Mouse (Mus musculus): Measurements from ENCODE around the gene Gm10518. TPM values are rescaled to one million over a fixed set of nuclear protein-coding genes. Genes with fewer than 3 reads are reported as not detected.
"Not testable (repeated sequence)": the region's sequence is repeated elsewhere in the genome, so short reads cannot be mapped to it uniquely, and the experiment has no call there.

Gm10518 gene
- total RNA-seq (2021) = not detected
- long read RNA-seq, experiment 1 = 0 reads
- long read RNA-seq, experiment 2 = 0 reads

DNA sequence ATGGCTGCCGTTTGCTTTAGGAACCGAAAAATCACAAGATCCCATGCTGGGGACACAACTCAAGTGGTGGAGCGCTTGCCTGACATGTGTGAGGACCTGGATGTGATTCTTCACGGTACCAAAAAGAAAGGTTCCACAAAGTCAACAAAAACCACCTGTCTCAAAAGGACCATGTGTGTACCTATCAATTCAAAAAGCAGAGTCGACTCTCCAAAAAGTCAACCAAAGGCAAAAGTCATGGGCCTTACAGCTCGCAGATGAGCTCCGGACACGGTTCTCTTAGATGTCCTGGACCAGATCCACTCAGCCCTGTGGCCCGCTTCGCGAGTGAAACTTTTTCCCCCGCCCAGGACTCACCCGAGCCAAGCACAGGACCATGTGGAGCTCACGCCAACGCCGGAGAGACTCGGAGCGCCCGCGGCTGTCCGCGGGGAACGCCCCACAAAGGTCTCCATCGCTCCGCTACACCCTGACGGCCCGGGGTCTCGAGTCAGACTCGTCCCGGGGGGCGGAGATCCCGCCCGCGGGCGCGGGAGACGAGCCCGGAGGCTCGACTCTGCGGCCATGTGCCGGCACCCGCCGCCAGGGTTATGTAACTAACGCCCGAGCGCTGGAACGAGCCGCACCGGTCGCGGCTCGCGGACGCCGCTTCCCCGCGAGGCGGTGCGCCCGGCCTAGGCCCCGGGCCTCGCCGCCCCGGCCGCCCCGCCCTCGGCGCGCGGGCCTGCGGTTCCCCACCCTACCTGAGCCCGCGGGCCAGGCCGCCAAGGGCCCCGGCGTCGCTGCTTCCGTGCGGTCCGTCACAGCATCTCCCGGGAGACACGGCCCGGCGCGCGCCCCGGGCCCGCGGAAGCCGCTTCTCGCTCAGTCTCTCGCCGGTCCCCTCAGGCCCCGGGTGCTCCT, at the start of gene Gm10518:
TSS of gene Gm10518 (plus strand) at position 767 of the 903 bp plus-strand sequence.
- intact Hi-C loops (cut with DNase I) = loop anchor here (5.0 kb wide), 1 partner anchor 44 kb away; no protein-coding TSS in a partner anchor
- peak; percentile 42 to 45 for DNase-seq (ENCODE audit: low spot score in 2 of 2)

DNA sequence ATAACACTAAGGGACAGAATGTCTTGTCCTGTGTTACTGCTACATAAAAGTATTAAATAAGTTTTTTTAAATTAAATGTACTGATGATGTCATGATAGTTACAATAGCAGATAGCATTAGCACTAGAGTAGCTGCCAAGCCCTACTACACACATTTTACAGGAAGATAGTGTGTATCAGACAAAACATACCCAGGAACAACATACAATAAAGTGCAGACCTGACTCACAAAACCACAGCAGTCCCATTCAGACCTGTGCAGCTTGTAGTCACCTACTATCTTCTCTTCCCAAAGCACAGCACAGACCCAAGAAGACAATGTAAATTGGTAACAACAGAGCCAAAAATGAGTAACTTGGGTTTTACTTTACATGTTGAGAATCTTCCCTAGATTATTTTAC, 46.7 kb upstream of the Gm10518 start:
- intact Hi-C loops (cut with DNase I) = no loop called here
- DNase-seq (ENCODE audit: low spot score in 2 of 2) = no peak

GRCm38 (mm10) chr1:179760086-179760485, 43.1 kb upstream of the Gm10518 start:
- intact Hi-C loops (cut with DNase I) = loop anchor here (5.0 kb wide), 1 partner anchor 37 kb away; no protein-coding TSS in a partner anchor

GRCm38 (mm10) chr1:179760553-179760952, 42.6 kb upstream of the Gm10518 start:
- intact Hi-C loops (cut with DNase I) = loop anchor here (5.0 kb wide), 1 partner anchor 37 kb away; no protein-coding TSS in a partner anchor
- no peak for DNase-seq (ENCODE audit: low spot score in 2 of 2)

More at GRCm38 (mm10) chr1:179760086-179760485, 43.1 kb upstream of the Gm10518 start:
- DNase-seq (ENCODE audit: low spot score in 2 of 2) = no peak

DNA sequence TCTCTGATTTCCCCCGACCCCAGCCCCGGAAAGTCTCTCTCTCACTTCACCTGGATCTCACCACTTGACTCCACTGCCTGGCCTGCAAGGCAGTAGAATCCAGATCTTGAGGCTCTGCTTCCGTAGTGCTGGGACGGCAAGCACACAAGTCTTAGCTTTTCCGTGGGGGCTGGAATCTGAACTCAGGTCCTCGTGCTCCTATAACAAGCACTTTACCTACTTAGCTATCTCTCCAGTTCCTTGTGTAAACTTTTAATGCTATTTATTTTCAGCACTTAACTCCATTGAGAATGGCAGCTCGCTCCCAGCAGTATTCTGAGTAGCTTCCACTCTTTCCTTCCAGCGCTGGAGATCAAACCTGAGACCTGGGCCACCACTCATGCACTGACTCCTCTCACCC, 26.3 kb upstream of the Gm10518 start:
- intact Hi-C loops (cut with DNase I) = loop anchor here (10.0 kb wide), 1 partner anchor 242 kb away; no protein-coding TSS in a partner anchor
- no peak for DNase-seq (ENCODE audit: low spot score in 2 of 2)

GRCm38 (mm10) chr1:179784098-179784497, 19.1 kb upstream of the Gm10518 start:
- no peak for DNase-seq (ENCODE audit: low spot score in 2 of 2)
- intact Hi-C loops (cut with DNase I) = loop anchor here (5.0 kb wide), 1 partner anchor 1452 kb away; no protein-coding TSS in a partner anchor

GRCm38 (mm10) chr1:179785502-179785901, 17.7 kb upstream of the Gm10518 start:
- intact Hi-C loops (cut with DNase I) = no loop called here
- DNase-seq (ENCODE audit: low spot score in 2 of 2) = no peak

DNA sequence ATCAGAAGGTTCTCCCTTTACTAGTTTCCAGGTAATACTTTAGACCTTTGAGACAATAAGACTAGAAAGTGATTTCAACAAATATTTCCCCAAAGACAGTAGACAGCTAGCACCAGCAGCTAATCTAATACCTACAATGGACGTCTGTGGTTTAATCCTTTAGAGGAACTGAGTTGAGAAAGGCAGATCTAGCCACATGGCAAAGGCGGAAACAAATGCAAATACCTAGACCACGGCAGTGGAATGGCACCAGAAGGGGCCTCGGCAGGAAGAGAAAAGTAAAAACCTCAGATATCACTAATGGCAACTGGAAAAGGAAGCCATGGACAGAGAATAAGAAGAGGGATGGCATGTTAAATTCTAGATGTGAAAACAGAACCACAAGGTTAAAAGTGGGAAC, 15.9 kb upstream of the Gm10518 start:
- no peak for DNase-seq (ENCODE audit: low spot score in 2 of 2)
- intact Hi-C loops (cut with DNase I) = no loop called here

GRCm38 (mm10) chr1:179798794-179799193, 4.4 kb upstream of the Gm10518 start:
- intact Hi-C loops (cut with DNase I) = loop anchor here (5.0 kb wide), 1 partner anchor 36 kb away; no protein-coding TSS in a partner anchor
- no peak for DNase-seq (ENCODE audit: low spot score in 2 of 2)

GRCm38 (mm10) chr1:179803513-179804139, 450 bp downstream of the Gm10518 start, which contains the start of gene Ahctf1:
Gene Ahctf1, minus strand, starts transcription at chr1:179803680.
- peak; percentile 99 for DNase-seq (ENCODE audit: low spot score in 2 of 2)
- intact Hi-C loops (cut with DNase I) = loop anchor here (5.0 kb wide), 1 partner anchor 44 kb away; no protein-coding TSS in a partner anchor

DNA sequence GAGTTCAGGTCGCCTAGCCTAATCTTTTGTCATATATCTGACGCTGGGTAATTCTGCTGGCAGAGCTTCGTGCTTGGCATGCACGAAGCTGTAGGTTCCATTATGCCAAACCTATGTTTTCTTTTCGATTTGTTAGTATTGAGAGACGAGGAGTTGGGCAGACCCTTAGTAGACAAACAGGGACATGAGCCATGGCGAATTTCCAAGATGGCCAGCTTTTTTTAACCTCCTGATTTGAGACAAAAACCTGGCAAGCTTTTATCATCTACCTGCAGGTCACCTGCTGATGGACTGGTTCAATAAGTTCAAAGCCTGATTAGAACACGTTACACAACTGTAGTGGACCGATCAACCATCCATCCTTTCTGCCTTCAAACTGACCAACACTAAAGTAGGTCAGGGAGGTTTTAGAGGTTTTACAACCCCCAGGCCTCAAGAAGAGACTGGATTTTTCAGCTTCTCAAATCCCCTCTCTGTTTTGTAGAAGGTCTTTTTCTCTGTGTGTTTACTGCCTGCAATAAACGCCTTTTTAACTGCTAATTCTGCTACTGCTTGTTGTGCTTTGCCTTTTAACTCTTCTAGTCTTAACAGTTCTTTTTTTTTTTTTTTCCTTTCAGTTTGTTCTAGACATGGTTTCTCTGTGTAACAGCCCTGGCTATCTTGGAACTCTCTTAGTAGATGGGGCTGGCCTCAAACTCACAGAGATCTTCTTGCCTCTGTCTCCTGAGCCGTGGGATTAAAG, 1.1 kb downstream of the Gm10518 start:
- intact Hi-C loops (cut with DNase I) = loop anchor here (5.0 kb wide), 1 partner anchor 43 kb away; no protein-coding TSS in a partner anchor
- peak; percentile 23 to 34 for DNase-seq (ENCODE audit: low spot score in 2 of 2)

DNA sequence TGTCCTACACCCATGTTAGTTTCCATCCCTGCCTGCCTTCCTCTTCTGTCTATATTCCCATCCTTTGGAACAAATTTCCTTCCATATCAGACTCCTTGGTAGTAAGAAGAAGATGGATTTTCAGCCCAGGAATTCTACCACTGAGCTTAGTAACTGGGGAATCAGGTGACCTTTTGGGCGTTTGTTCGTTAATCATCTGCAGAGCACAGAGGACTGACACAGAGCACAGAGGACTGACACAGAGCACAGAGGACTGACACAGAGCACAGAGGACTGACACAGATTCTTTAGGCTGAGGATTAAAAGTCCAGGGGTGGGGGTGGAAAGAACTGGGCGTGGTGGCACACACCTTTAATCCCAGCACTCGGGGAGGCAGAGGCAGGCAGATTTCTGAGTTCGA, 2.6 kb downstream of the Gm10518 start:
- DNase-seq (ENCODE audit: low spot score in 2 of 2) = no peak
- intact Hi-C loops (cut with DNase I) = no loop called here

DNA sequence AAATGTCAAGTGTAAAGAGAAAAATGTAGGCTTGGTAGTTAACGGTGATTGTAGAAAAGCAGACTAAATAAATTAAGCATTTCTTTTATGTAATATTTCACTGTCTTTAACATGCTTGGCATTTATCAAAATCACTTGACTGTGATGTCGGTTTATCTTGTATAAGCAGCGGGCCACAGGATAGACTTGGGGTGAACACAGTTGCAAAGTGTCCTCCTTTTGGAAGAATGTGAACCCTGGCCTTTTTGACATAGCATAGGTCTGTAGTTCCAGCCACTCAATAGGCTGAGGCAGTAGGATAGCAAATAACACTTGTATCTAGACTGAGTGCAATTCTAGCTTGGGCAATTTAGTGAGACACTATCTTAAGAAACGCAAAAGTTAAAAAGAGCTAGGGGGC, 4.3 kb downstream of the Gm10518 start:
- intact Hi-C loops (cut with DNase I) = no loop called here
- no peak for DNase-seq (ENCODE audit: low spot score in 2 of 2)

DNA sequence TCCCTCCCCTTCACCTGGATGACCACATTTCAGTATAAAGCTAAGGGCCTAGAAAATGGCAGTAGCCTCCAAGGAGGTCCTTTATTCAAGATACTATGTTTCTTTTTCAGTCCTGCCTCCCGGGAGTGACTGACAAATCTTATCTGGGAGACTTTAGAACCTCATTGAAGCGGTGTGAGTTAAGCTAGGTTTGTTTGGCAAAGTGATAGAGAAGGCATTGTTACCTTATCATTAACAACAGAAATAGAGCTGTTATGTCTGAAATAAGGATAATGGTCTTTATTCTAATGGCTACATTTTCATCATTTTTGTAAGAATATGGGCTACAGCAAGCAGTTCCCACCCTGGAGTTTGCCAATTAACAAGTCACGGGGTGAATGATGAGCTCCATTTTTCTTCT, 5.1 kb downstream of the Gm10518 start:
- intact Hi-C loops (cut with DNase I) = no loop called here

DNA sequence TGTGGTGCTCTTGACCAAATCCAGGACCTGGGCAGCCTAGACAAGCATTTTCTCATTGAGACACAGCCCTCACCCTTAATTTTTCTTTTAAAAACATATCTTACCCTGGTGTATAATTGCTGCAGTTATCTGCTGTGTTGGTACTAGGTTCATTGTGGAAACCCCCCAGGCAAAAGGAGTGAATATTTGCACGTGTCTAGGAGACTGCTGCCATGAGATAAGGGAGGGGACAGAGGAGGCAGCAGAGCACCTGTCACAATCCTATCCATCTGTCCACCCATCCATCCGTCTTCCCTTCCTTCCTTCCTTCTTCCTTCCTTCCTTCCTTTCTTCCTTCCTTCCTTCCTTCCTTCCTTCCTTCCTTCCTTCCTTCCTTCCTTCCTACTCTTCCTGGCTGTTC, 10.2 kb downstream of the Gm10518 start:
- intact Hi-C loops (cut with DNase I) = no loop called here
- DNase-seq (ENCODE audit: low spot score in 2 of 2) = no peak

More for the DNA sequence above, 5.1 kb downstream of the Gm10518 start:
- DNase-seq (ENCODE audit: low spot score in 2 of 2) = no peak

DNA sequence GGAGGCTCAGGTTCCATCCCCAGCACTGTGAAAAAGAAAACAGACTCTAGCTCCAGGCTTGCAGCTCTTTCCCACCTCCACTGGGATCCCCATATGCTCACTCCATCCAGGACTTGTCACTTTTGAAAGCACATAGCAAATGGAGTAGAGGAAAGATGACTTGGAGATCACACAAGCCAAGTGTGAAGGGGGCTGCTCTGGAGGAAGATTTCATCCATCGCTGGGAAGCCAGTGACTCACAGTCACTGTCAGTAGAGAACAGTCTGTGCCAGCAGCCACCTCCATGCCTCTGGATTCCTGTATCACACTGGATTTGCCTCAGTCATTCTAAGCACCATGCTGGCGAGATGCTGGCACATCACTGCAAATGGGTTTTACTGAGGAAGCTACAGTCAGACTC, 11.4 kb downstream of the Gm10518 start:
- intact Hi-C loops (cut with DNase I) = no loop called here
- peak; percentile 12 to 41 for DNase-seq (ENCODE audit: low spot score in 2 of 2)

DNA sequence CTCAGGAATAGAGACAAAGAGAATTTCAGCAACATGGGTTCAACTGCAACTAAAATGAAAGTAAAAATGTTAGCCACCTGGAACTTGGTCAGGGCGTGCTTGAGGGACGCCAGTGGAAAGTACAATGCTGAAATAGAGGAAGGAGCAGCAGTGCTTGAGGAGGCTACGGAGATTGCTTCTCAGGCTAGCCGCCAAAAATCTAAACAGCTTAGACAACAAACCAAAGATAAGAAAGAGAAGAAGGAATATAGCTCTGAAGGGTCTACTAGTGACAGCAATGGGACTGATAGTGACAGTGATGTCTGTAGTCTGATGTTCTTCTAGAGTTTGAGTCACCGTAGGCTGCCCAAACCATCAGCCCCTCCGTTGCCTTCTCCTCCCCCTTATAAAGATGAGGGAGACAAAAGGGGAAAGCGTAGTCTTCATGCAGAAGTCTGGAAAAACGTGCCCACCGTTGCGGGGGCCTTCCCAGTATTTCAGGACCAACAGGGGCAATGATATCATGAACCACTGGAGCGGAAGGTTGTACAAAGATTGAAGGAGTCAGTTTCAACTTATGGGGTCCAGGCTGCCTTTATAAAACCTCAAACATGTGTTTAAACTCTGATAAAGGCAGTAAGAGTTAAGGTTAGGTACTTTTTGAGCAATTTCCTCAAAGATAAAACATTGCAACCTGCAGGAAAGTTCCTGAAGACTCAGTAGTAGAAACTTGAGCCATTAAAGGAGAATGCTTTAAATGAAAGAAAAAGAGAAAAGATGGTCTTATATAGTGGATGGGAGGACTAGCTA, 15.5 kb downstream of the Gm10518 start:
- DNase-seq (ENCODE audit: low spot score in 2 of 2); intact Hi-C loops (cut with DNase I): not testable (repeated sequence)

DNA sequence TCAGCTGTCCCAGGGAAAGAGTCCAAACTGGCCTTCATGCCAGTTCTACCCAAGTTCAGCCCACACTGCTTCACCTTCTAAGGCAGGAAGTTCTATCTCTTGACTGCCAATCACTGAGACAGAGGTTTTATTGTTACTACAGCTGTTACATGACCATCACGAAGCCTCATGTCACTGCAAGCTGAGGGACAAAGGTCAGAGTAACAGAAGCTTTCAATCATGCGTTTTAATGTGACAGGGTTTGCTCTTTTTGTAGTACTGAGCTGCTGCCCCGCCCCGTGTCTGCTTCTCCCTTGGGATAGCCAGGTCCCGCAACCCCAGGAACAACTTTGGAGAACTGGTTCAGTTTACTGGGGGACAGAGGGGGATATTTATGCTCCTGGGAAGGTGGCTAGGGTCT, 21.4 kb downstream of the Gm10518 start:
- no peak for DNase-seq (ENCODE audit: low spot score in 2 of 2)
- intact Hi-C loops (cut with DNase I) = no loop called here

DNA sequence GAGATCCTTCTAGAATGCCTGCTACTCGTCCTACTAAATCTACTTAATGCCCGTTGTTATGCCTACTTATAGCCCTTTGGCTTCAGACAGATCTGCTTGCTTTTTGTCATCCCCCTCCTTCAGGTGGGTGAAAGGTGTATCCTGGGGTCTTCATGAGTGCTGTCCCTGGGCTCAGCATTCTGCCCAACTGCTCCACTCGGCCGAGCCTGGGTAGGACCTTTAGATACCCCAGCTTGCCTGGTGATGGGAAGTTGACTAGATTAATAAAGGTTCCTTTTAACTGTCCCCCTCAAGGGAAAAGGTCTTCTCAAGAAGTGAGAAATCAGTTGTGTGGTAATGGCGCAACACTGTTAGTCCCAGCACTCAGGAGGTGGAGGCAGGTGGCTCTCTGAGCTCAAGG, 24.9 kb downstream of the Gm10518 start:
- intact Hi-C loops (cut with DNase I) = no loop called here
- no peak for DNase-seq (ENCODE audit: low spot score in 2 of 2)
